Mouse (Mus musculus) gastrocnemius, adult 2 months (tissue): Measurements from ENCODE around the gene Pcgf6. TPM values are rescaled to one million over a fixed set of nuclear protein-coding genes. Genes with fewer than 3 reads are reported as not detected.

Experiments used
- DNase-seq: peaks from one replicate; pipeline ENCODE4 v3.0.0; 2022
- H3K27ac ChIP-seq: fragments of 200-600 bp; 2 replicates; pipeline ENCODE4 v1.8.1; 2022; ENCODE audit warnings: mild to moderate bottlenecking
- H3K4me3 ChIP-seq: fragments of 200-600 bp; 2 replicates; pipeline ENCODE4 v1.8.1; 2022; ENCODE audit warnings: mild to moderate bottlenecking, moderate library complexity
- CTCF ChIP-seq: fragments of 200-600 bp; IDR thresholded peaks from 2 replicates; pipeline ENCODE4 v1.8.1; 2022; ENCODE audit warnings: antibody characterized with exemption, mild to moderate bottlenecking, moderate library complexity
- intact Hi-C: fragments of 180-260 bp; cut with DNase I; formaldehyde crosslinking; loops from one replicate; pipeline ENCODE4 v1.15.1; 2025
- long read RNA-seq, 2 experiments: library from polyadenylated mRNA; stranded (forward); transcript quantifications; one replicate each; pipeline ENCODE4 v2.0.0; 2021
- total RNA-seq, 2 experiments: library from RNA; stranded (reverse); gene quantifications; 2 replicates each; pipeline ENCODE4 v1.2.3; 2021

Gene Pcgf6
- 1 to 10 TPM; 4.7 to 5.3 TPM for total RNA-seq
- long read RNA-seq, experiment 1, transcript Pcgf6-201 (10 exons, 2,159 nt) = major isoform, 8 of 8 reads
- long read RNA-seq, experiment 1, partial matches to known transcripts = 0 of 8 reads
- long read RNA-seq, experiment 1, other reads (novel, unspliced or antisense) = 0 of 8 reads
- long read RNA-seq, experiment 2, transcript Pcgf6-201 (10 exons, 2,159 nt) = major isoform, 9 of 12 reads
- long read RNA-seq, experiment 2, partial matches to known transcripts = 1 of 12 reads
- long read RNA-seq, experiment 2, other reads (novel, unspliced or antisense) = 2 of 12 reads

GRCm38 (mm10) chr19:47050271-47051032 is at the start of gene Pcgf6:
Pcgf6 (minus strand) TSS chr19:47050906.
- no peak for TF ChIP-seq CTCF
- H3K27ac ChIP-seq = peak within 1 kb of the TSS; percentile 89
- intact Hi-C loops = no loop called here
- DNase-seq = peak; percentile 84
- H3K4me3 ChIP-seq = peak within 1 kb of the TSS; percentile 78

DNA sequence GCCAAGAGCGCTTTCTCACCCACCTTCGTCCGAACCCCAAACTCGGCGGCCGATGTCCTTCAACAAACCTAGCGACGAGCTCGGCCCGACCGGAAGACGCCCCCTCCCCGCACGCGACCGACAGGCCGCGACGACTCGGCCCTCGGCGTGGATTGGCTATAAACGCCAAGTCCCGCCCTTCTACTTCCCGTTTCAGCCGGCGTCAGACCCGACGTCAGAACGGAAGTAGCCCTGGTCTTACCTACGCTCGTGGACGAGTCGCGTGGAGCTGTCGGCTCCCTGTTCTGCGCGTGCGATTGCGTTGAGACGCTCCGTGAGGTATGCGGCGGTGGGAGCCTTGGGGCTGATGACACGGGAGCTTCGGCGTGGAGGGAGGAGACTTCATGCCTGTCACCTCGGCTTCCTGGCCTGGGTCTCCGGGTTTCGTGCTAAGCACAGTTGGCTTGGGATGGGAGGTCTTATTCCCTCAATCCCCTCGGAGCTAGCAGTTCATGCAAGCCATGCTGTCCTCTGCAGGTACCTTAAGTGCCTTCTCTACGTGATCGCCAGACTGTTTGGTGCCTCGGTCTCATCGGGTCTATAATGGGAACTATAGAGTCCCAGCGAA is 39.9 kb upstream of the Pcgf6 start, which contains the start of the genes Usmg5 and Pdcd11:
Gene Usmg5, minus strand, starts transcription at position 98 of the 607 bp plus-strand sequence.
Gene Pdcd11, plus strand, starts transcription at position 219 of the 607 bp plus-strand sequence.
- H3K27ac ChIP-seq = peak within 1 kb of the TSS; percentile 99
- H3K4me3 ChIP-seq = peak within 1 kb of the TSS; percentile 94
- no peak for TF ChIP-seq CTCF
- peak; percentile 98 for DNase-seq
- intact Hi-C loops = no loop called here

DNA sequence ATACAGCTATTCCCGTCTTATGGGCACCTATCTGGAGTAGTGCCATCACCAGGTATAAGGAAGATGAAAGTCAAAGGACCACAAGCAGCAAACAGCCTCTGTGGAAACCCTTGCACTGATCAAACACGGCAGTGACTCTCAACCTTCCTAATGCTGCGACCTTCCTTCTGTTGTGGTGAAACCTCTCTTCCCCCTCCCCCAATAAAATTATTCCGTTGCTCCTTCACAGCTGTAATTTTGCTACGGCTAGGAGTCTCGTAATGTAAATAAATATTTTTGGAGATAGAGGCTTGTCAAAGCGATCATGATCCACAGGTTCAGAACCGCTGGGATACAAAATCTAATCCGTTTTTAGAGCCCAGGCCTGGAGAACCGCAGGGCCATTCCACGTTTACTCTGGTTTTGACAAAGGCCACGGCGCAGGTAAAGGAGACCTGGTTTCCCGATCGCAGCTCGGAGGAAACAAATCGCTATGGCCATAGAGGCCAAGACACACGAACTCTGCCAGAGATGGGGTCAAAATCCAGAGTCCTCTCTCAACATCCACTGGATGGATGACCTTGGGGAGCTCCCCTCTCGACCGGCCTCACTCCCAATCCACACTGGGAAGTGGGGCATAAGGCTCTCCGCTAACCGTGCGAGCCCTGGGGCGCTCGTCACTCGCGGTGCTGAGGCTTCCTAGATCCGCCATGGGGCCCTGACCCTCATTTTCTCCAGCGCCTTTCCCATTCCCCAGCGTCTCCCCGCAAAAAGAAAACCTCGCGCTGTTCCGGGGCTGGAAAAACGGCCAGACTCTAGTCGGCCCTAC is 39.2 kb upstream of the Pcgf6 start:
- DNase-seq = no peak
- TF ChIP-seq CTCF = no peak
- H3K27ac ChIP-seq = peak overlapping the region; percentile 99
- peak overlapping the region; percentile 94 for H3K4me3 ChIP-seq
- intact Hi-C loops = no loop called here

DNA sequence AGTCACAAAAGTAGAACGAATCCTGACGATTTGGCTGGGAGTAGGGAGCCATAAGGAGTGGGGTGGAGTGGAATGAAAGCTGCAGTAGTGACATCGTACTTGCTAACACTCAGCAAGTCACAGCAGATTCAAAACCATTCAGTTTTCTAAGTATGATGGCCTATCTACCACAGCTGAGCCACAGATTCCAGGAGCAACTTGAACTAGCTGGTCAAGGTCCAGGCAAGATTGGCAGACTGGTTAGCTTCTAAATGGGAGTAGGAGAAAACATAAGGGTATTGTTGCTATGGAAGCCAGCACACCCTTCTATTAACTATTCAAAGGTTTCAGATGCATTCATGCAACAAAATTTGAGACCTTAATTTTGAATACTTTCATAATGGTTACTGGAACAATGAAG is 37.5 kb upstream of the Pcgf6 start:
- no peak for TF ChIP-seq CTCF
- H3K27ac ChIP-seq = no peak overlapping the region; the same call in 1 of the 2 replicates
- DNase-seq = peak; percentile 33
- H3K4me3 ChIP-seq = peak overlapping the region; percentile 94
- intact Hi-C loops = no loop called here

DNA sequence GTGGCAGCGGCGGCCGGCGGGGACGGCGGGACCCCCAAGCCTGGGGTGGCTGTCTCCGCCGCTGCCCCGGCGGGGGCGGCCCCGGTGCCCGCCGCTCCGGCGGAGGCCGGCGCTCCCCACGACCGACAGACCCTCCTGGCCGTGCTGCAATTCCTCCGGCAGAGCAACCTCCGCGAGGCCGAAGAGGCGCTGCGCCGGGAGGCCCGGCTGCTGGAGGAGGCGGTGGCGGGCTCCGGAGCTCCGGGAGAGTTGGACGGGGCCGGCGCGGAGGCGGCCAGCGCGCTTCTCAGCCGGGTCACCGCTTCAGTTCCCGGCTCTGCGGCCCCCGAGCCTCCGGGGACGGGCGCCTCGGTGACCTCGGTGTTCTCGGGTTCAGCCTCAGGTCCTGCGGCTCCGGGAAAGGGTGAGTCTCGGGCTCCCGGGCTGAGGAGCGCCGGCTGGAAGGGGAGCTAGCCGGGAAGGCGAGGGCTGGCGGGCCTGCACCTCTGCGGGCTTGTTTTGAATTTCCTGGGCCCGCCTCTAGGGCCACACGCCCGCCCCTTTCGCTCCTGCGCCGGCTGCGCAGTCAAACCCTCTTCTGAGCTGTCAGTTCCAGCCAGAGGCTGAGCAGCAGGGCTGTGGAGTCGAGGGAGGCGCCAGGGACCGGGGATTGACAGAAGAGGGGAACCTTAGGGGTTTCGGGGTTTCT is 17.4 kb upstream of the Pcgf6 start:
- peak; percentile 26; the same call in 1 of the 2 replicates for TF ChIP-seq CTCF
- peak; percentile 90 for DNase-seq
- intact Hi-C loops = no loop called here
- peak overlapping the region; percentile 93 for H3K27ac ChIP-seq
- peak overlapping the region; percentile 92 for H3K4me3 ChIP-seq

GRCm38 (mm10) chr19:47067096-47067882 is 16.6 kb upstream of the Pcgf6 start, which contains the start of gene Taf5:
Taf5 (plus strand) TSS chr19:47067746.
- peak; percentile 98 for DNase-seq
- intact Hi-C loops = no loop called here
- H3K4me3 ChIP-seq = peak within 1 kb of the TSS; percentile 92
- H3K27ac ChIP-seq = peak within 1 kb of the TSS; percentile 93
- peak; percentile 1; the same call in 1 of the 2 replicates for TF ChIP-seq CTCF

- 0 out of 2 replicates have a peak, but pooled peaks have one; percentile 14 for TF ChIP-seq CTCF
- intact Hi-C loops = no loop called here
- H3K27ac ChIP-seq = no peak overlapping the region
- no peak for DNase-seq
- no peak overlapping the region for H3K4me3 ChIP-seq
Observed at GRCm38 (mm10) chr19:47065860-47066259, 15.2 kb upstream of the Pcgf6 start.

DNA sequence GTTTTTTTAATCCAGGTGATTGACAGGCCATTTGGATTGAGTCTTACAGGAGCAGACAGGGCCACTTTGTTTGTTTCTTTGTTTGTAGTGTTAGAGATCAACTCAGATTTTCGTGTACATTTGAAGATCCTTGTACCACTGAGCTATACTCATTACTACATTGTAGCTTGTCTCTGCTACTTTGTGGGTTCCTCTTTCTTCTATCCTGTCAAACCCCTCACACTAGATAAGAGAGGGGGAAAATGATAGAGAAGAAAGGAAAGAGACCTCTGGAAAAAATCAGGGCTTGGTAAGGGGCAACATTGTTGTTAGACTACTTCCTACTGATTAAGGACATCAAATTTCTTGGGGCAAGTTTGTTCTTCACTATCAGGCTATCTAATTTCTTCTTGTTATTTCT is 7.0 kb upstream of the Pcgf6 start:
- no peak for DNase-seq
- no peak overlapping the region for H3K4me3 ChIP-seq
- no peak for TF ChIP-seq CTCF
- no peak overlapping the region for H3K27ac ChIP-seq
- intact Hi-C loops = no loop called here

DNA sequence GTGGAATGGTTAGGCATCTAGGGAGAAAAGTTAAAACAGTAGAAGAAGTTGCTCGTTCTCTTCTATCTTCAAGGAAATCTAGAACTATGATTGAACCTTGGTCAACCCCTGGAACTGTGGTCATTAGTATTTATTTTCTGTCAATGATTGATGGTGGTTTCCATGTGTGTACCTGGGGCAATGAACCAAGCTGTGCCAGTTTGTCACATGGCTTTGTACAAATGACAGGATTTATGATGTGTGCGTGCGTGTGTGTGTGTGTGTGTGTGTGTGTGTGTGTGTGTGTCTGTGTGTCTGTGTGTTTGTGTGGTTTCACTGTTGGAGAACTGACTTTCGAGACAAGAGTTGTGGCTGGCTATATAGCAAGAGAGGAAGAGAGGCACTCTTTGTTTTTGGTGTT is 2.8 kb upstream of the Pcgf6 start:
- DNase-seq = no peak
- no peak overlapping the region for H3K27ac ChIP-seq
- no peak overlapping the region for H3K4me3 ChIP-seq
- no peak for TF ChIP-seq CTCF
- intact Hi-C loops = no loop called here

- DNase-seq = no peak
- no peak overlapping the region for H3K27ac ChIP-seq
- no peak for TF ChIP-seq CTCF
- intact Hi-C loops = no loop called here
- no peak overlapping the region for H3K4me3 ChIP-seq
Observed at GRCm38 (mm10) chr19:47052927-47053326, 2.2 kb upstream of the Pcgf6 start.

DNA sequence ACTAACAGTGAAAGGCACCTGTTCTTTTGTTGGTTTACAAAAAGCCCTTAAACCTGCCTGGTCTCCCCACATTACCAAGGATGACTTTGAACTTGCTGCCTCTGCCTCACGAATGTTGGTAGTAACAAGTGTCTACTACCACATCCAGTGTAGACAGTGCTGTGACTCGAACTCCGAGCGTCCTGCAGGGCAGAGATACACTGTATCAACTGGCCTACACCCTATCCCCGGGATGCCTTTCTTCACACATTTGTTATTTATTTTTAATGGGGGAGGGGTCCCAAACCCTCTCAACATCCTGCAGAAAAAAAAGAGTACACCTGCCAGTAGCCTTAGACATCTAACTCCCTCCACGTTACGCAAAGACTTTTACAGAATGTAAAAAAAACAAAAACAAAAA is 866 bp downstream of the Pcgf6 start:
- TF ChIP-seq CTCF = no peak
- DNase-seq = no peak
- intact Hi-C loops = loop anchor here (10.0 kb wide), 1 partner anchor 365 kb away; the partner anchor contains the start of gene Borcs7
- Histone ChIP-seq H3K4me3 (peak overlapping the region; percentile 78), H3K27ac (peak overlapping the region; percentile 89)
